Mouse (Mus musculus) hindbrain, embryonic 14.5 days (tissue): ENCODE data around the gene Pygm. TPM values are rescaled to one million over a fixed set of nuclear protein-coding genes. Genes with fewer than 3 reads are reported as not detected.

Experiments used
- ATAC-seq: fragments of 200-750 bp; cut with Nextera tagmentation; 2 replicates; pipeline ENCODE4 v1.8.0; 2017; ENCODE audit warnings: moderate number of reproducible peaks, mild to moderate bottlenecking, moderate TSS enrichment, moderate library complexity; ENCODE audit not compliant: low FRiP score
- DNase-seq: peaks from one replicate; pipeline ENCODE4 v3.0.0-alpha.2; 2015; ENCODE audit warnings: low spot score
- H3K27ac ChIP-seq: fragments of 300-500 bp; sonication (generic); 2 replicates; pipeline ENCODE4 v1.5.1; 2014; ENCODE audit warnings: mild to moderate bottlenecking, moderate library complexity
- H3K27me3 ChIP-seq: fragments of 300-500 bp; sonication (generic); 2 replicates; pipeline ENCODE4 v1.6.1; 2014; ENCODE audit warnings: mild to moderate bottlenecking, low read length, mixed read lengths; ENCODE audit not compliant: control insufficient read depth, insufficient read depth
- H3K36me3 ChIP-seq: fragments of 300-500 bp; sonication (generic); replicated peaks from 2 replicates; pipeline ENCODE4 v1.6.1; 2014; ENCODE audit not compliant: control insufficient read depth, insufficient read depth
- H3K4me1 ChIP-seq: fragments of 300-500 bp; sonication (generic); replicated peaks from 2 replicates; pipeline ENCODE4 v1.6.1; 2014; ENCODE audit warnings: antibody characterized with exemption, low read length, mixed read lengths; ENCODE audit not compliant: control insufficient read depth, insufficient read depth
- H3K4me2 ChIP-seq: fragments of 300-500 bp; sonication (generic); replicated peaks from 2 replicates; pipeline ENCODE4 v1.6.1; 2014; ENCODE audit warnings: mild to moderate bottlenecking, moderate library complexity
- H3K4me3 ChIP-seq: fragments of 300-500 bp; sonication (generic); replicated peaks from 2 replicates; pipeline ENCODE4 v1.5.1; 2014; ENCODE audit warnings: mild to moderate bottlenecking, low read length
- H3K9ac ChIP-seq: fragments of 300-500 bp; sonication (generic); 2 replicates; pipeline ENCODE4 v1.6.1; 2014
- H3K9me3 ChIP-seq: fragments of 300-500 bp; sonication (generic); 2 replicates; pipeline ENCODE4 v1.6.1; 2016; ENCODE audit warnings: low read length; ENCODE audit not compliant: control insufficient read depth
- WGBS: fragments of 180-500 bp; shearing (Covaris S2); extraction: QIAGEN DNeasy Blood & Tissue Kit; methylation state at CpG from one replicate; pipeline ENCODE4 v1.1.7; 2014; 5-methylcytosine and 5-hydroxymethylcytosine counted together
- polyA plus RNA-seq: library from polyadenylated mRNA; unstranded; fragments of >200 nt; fragmentation: Nextera tagmentation; extraction: Ambion mirVana; gene quantifications from 2 replicates; pipeline ENCODE4 v1.2.1, GENCODE M21; 2014

Gene Pygm
- polyA plus RNA-seq, 1 experiment from 2014 or later = 6.8 TPM

- Histone ChIP-seq H3K4me2 (peak within 1 kb of the TSS; percentile 99), H3K27ac (peak within 1 kb of the TSS; percentile 64), H3K4me1 (peaks cover 28% of the 10 kb centered on the region), H3K36me3 (no peaks in the 10 kb centered on the region), H3K27me3 (peaks cover 24% of the 10 kb centered on the region), H3K4me3 (peak within 1 kb of the TSS; percentile 67), H3K9me3 (no peaks in the 10 kb centered on the region), H3K9ac (peak within 1 kb of the TSS; percentile 81)
- peak; percentile 19; the same call in 1 of the 2 replicates for ATAC-seq
- DNase-seq = peak; percentile 46
- WGBS = 1% methylated on average over 62 of the region's 87 CpGs
These were observed 15.3 kb downstream of the Pygm start, which contains the start of gene Rasgrp2 for GRCm38 (mm10) chr19:6399285-6400095. Gene Rasgrp2 (plus strand): TSS chr19:6399340.

DNA sequence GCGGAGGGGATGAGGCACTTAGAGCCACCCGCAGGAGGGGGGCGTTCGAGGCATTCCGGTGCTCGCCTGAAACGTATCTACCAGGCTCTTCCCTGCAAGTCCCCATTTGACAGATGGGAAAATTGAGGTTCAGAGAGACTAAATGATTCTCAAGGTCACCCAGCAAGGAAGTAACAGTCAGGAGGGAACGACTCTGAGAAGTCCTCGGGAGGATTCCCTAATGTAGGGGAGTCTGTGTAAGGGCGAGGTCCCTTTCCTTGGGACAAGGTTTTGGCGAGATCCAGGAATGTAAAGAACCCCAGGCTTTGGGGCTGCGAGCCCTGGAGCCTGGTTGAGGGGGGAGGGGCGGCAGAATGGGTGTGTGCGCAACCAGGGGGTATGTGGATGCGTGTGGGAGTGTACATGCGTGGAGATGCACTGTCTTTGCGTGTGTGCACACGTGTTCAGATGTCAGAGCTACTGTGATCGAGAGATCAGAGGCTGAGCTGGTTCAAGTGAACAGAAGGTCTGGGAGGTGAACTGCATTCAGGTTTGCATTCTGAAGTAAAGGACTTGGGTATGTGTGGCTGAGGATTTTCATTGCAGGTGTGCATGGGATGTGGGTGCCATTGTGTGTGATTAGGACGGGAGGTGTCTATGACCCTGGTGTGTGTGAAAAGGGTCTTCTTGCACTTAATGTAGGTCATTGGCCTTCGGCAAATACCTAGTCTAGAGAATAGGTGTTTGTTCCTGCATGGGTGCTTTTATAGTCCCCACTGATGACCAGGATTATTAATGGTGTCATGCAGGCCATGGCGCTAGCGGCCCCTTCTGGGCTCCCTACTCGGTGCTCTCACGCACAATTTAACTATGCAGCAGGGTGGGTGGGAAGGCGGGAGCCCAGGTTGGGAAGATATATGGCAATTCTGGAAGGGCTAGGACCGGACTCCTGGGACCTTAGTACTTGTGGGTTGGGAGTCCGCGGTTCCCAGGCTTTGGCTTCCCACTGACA, 16.2 kb downstream of the Pygm start:
- peak overlapping the region; percentile 67 for H3K4me3 ChIP-seq
- H3K27me3 ChIP-seq = peaks cover 24% of the 10 kb centered on the region
- H3K9me3 ChIP-seq = no peaks in the 10 kb centered on the region
- peak overlapping the region; percentile 99 for H3K4me2 ChIP-seq
- no peak overlapping the region for H3K27ac ChIP-seq
- H3K4me1 ChIP-seq = peaks cover 28% of the 10 kb centered on the region
- DNase-seq (peak; percentile 42), ATAC-seq (no peak; the same call in 1 of the 2 replicates)
- no peaks in the 10 kb centered on the region for H3K36me3 ChIP-seq
- peak overlapping the region; percentile 81 for H3K9ac ChIP-seq
- WGBS = 2% methylated on average over 29 of the region's 29 CpGs

GRCm38 (mm10) chr19:6401131-6401815, 17.1 kb downstream of the Pygm start:
- no peak overlapping the region for H3K27ac ChIP-seq
- WGBS = under 1% methylated on average over 32 of the region's 32 CpGs
- peaks cover 28% of the 10 kb centered on the region for H3K4me1 ChIP-seq
- peak overlapping the region; percentile 99 for H3K4me2 ChIP-seq
- peak overlapping the region; percentile 28; the same call in 1 of the 2 replicates for H3K9ac ChIP-seq
- H3K27me3 ChIP-seq = peaks cover 24% of the 10 kb centered on the region
- peak overlapping the region; percentile 67 for H3K4me3 ChIP-seq
- DNase-seq = peak; percentile 57
- no peaks in the 10 kb centered on the region for H3K9me3 ChIP-seq
- peak; percentile 5; the same call in 1 of the 2 replicates for ATAC-seq
- no peaks in the 10 kb centered on the region for H3K36me3 ChIP-seq

DNA sequence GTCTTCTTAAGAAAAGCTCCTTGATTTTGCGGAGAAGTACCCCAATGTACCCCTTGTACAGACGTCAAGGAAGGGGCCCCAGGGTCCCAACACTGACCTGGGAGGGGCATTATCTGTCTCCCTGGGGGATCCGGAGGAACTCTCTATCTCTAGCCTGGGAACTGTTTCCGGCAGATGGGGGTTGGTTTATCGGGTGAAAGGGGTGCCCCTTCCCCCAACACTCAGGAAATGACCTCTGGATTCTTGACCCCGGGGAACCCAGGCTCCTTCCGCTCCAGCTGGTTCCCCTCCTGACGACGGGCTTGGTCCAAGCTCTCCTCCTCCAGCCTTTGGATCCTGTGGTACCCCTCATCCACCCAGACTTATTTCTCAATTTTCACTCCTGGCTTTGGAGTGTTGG, 17.8 kb downstream of the Pygm start:
- ATAC-seq = 0 out of 2 replicates have a peak, but pooled peaks have one; percentile 5
- WGBS = 15% methylated on average over 9 of the region's 9 CpGs
- DNase-seq = no peak
- Histone ChIP-seq H3K9ac (0 out of 2 replicates have a peak overlapping the region, but pooled peaks have one; percentile 28), H3K27me3 (peaks cover 24% of the 10 kb centered on the region), H3K27ac (no peak overlapping the region), H3K36me3 (no peaks in the 10 kb centered on the region), H3K9me3 (no peaks in the 10 kb centered on the region), H3K4me1 (peaks cover 28% of the 10 kb centered on the region), H3K4me2 (peak overlapping the region; percentile 99), H3K4me3 (peak overlapping the region; percentile 67; the same call in 1 of the 2 replicates)

DNA sequence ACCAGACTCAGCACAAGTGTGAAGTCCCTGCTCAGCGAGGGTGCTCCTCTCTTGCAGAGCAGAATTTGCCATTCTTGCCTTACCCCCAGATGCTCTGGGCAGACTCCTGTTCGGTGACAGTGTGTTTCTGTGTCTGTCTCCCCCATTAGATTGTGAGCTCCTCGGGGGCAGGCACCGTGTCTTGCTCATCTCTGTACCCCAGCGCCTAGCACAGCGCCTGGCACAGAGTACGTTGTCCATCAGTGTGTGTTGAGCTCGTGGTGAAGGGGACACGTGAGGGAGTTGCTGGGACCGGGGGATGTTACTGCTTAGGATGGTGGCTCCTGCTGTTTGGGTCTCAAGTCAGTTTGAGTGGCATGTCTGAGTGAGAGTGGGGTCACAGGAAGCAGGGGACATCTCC, 19.7 kb downstream of the Pygm start:
- 77% methylated on average over 10 of the region's 10 CpGs for WGBS
- H3K4me2 ChIP-seq = no peak overlapping the region
- H3K36me3 ChIP-seq = no peaks in the 10 kb centered on the region
- H3K9ac ChIP-seq = no peak overlapping the region
- no peak for DNase-seq
- peaks cover 26% of the 10 kb centered on the region for H3K4me1 ChIP-seq
- no peak for ATAC-seq
- H3K27ac ChIP-seq = no peak overlapping the region
- no peak overlapping the region for H3K4me3 ChIP-seq
- peaks cover 24% of the 10 kb centered on the region for H3K27me3 ChIP-seq
- no peaks in the 10 kb centered on the region for H3K9me3 ChIP-seq

- H3K4me2 ChIP-seq = no peak overlapping the region
- WGBS = 66% methylated on average over 10 of the region's 10 CpGs
These were observed 21.2 kb downstream of the Pygm start for GRCm38 (mm10) chr19:6405433-6405832.

GRCm38 (mm10) chr19:6407109-6407508, 22.9 kb downstream of the Pygm start:
- Histone ChIP-seq H3K9me3 (no peaks in the 10 kb centered on the region), H3K4me1 (no peaks in the 10 kb centered on the region), H3K4me2 (no peak overlapping the region), H3K27ac (no peak overlapping the region), H3K36me3 (no peaks in the 10 kb centered on the region), H3K27me3 (peaks cover 5% of the 10 kb centered on the region; the same call in 1 of the 2 replicates), H3K4me3 (no peak overlapping the region), H3K9ac (no peak overlapping the region)
- ATAC-seq = no peak
- whole genome bisulfite sequencing = 81% methylated on average over 8 of the region's 8 CpGs
- DNase-seq = no peak

More at GRCm38 (mm10) chr19:6405433-6405832, 21.2 kb downstream of the Pygm start:
- H3K27me3 ChIP-seq = peaks cover 20% of the 10 kb centered on the region
- DNase-seq = no peak
- H3K4me1 ChIP-seq = peaks cover 14% of the 10 kb centered on the region
- no peaks in the 10 kb centered on the region for H3K9me3 ChIP-seq
- H3K27ac ChIP-seq = no peak overlapping the region
- no peak for ATAC-seq
- no peaks in the 10 kb centered on the region for H3K36me3 ChIP-seq
- no peak overlapping the region for H3K4me3 ChIP-seq
- no peak overlapping the region for H3K9ac ChIP-seq

GRCm38 (mm10) chr19:6407816-6408510, 23.8 kb downstream of the Pygm start:
- Histone ChIP-seq H3K27ac (no peak overlapping the region), H3K4me1 (no peaks in the 10 kb centered on the region), H3K27me3 (no peaks in the 10 kb centered on the region; the same call in 1 of the 2 replicates), H3K36me3 (no peaks in the 10 kb centered on the region), H3K4me3 (no peak overlapping the region), H3K4me2 (no peak overlapping the region), H3K9ac (no peak overlapping the region), H3K9me3 (no peaks in the 10 kb centered on the region)
- ATAC-seq (no peak), DNase-seq (no peak)
- 47% methylated on average over 16 of the region's 16 CpGs for WGBS
